Mouse (Mus musculus): Measurements from ENCODE around the gene Myl9.

DNA sequence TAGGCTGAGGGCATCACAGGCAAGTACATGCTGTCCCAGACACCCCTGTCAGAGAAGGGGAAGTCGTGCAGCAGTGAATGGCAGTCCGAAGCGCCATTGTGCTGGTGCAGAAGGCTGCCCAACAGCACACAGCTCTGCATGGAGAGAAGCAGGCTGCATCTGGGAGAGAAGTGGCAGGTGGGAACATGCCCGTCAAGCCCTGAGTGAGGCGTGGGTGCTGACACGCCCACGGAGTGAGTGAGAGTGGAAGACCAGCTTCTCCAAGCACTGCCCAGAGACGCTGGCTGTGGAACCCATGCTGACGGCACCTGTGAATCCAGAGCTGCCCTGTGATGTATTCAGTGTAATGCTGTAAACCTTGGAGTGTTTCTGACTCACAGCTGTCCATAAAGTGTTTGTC, 18.3 kb upstream of the Myl9 start:
- TF ChIP-seq POLR2A (IDR thresholded peaks at IDR 0.05; ENCODE audit: low read depth, low read length), result no peak
- no peak for TF ChIP-seq CTCF (IDR thresholded peaks at IDR 0.05; ENCODE audit: extremely low read depth, insufficient read length, insufficient replicate concordance, low read depth, low read length)

All from small intestine, adult 2 months (tissue).